In the genomic region with DNA sequence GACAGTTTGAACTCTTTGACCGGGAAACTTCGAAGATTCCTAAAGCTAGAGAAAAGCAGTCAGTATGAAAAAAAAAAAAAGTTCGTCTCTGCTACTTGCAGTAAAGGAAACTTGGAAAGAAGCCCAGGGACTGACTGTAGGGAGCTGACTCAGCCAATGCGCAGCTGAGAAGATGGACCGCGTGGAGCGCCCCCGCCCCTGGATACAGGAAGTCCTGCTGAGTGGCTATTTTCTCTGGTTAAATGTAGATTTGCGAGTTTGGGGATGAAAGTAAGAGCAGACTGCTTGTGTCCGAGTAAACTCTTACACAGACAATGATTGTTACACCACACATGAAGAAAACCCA, we compare ENCODE assay signal across 8 mouse cellular contexts. TPM values are rescaled to one million over a fixed set of nuclear protein-coding genes. Genes with fewer than 3 reads are reported as not detected.
DNase-seq lines count a peak whose midpoint lies in the region; ATAC-seq lines count a peak whose summit lies in the region.

No protein-coding gene starts in this region.

- peak; percentile 64 for ATAC-seq in forebrain, embryonic 15.5 days (replicated peaks)
- ATAC-seq in liver, embryonic 13.5 days (ENCODE audit: low read depth): 0 out of 2 replicates have a peak, but pooled peaks have one; percentile 39

- peak overlapping the region; percentile 3; the same call in 1 of the 2 replicates for H3K4me3 ChIP-seq in forebrain, embryonic 15.5 days
- peak overlapping the region; percentile 26; the same call in 1 of the 2 replicates for H3K4me3 ChIP-seq in liver, embryonic 13.5 days (replicated peaks)

- H3K4me1 ChIP-seq in forebrain, embryonic 15.5 days: peaks cover 16% of the 10 kb centered on the region
- peaks cover 19% of the 10 kb centered on the region for H3K4me1 ChIP-seq in liver, embryonic 13.5 days (replicated peaks)

- H3K4me2 ChIP-seq in forebrain, embryonic 15.5 days (replicated peaks): peak overlapping the region; percentile 25
- H3K4me2 ChIP-seq in liver, embryonic 13.5 days: peak overlapping the region; percentile 54

- peak overlapping the region; percentile 47 for H3K27ac ChIP-seq in forebrain, embryonic 15.5 days (replicated peaks)
- peak overlapping the region; percentile 70; the same call in 1 of the 2 replicates for H3K27ac ChIP-seq in liver, embryonic 13.5 days

- no peaks in the 10 kb centered on the region for H3K9me3 ChIP-seq in forebrain, embryonic 15.5 days
- H3K9me3 ChIP-seq in liver, embryonic 13.5 days (replicated peaks): no peaks in the 10 kb centered on the region

- no peaks in the 10 kb centered on the region for H3K27me3 ChIP-seq in forebrain, embryonic 15.5 days
- 0 out of 2 replicates have a peak, but pooled peaks cover 6% of the 10 kb centered on the region for H3K27me3 ChIP-seq in liver, embryonic 13.5 days

- DNase-seq in B cell, adult 2 months: peak; percentile 25 to 35
- DNase-seq in brain, adult 2 months (ENCODE audit: low read depth, low spot score): peak; percentile 93
- peak; percentile 87 to 91 for DNase-seq in heart, postnatal 10 days
- peak; percentile 86 to 92 for DNase-seq in kidney, postnatal 4 days
- DNase-seq in liver, embryonic 13.5 days: no peak
- DNase-seq in naive thymus-derived CD4-positive, alpha-beta T cell, adult 2 months (ENCODE audit: low read depth): peak; percentile 43
- DNase-seq in testis, postnatal 10 days (ENCODE audit: low spot score): peak; percentile 77

- WGBS in forebrain, embryonic 15.5 days: 3% methylated on average over 10 of the region's 10 CpGs
- 6% methylated on average over 10 of the region's 10 CpGs for WGBS in liver, embryonic 13.5 days (ENCODE audit: insufficient replicate concordance)

- intact Hi-C loops in heart, postnatal 10 days (cut with DNase I): loop anchor here (2.0 to 5.0 kb wide), 3 partner anchors 105 to 221 kb away; no protein-coding TSS in a partner anchor

- no peak overlapping the region for H3K9ac ChIP-seq in forebrain, embryonic 15.5 days (replicated peaks)
- no peak overlapping the region for H3K9ac ChIP-seq in liver, embryonic 13.5 days

- no peaks in the 10 kb centered on the region for H3K36me3 ChIP-seq in forebrain, embryonic 15.5 days
- H3K36me3 ChIP-seq in liver, embryonic 13.5 days: no peaks in the 10 kb centered on the region

RNA-seq across cellular contexts. Expression of a gene that starts 41.2 kb away (rescaled TPM):
- polyA plus RNA-seq in forebrain, embryonic 15.5 days (2015; fragmentation: Nextera tagmentation; extraction: Ambion mirVana): 0.11 TPM in 1 of 2 replicates, not detected in the other
- total RNA-seq in heart, postnatal 10 days (2021): under 1 TPM; 0.53 to 0.55 TPM
- polyA plus RNA-seq in liver, embryonic 13.5 days (2015; fragmentation: Nextera tagmentation; extraction: Ambion mirVana): 0.06 and 0.08 TPM in 2 replicates

RNA-seq across cellular contexts. Expression of a gene that starts 43.1 kb away (rescaled TPM):
- polyA plus RNA-seq in forebrain, embryonic 15.5 days (2015; fragmentation: Nextera tagmentation; extraction: Ambion mirVana): not detected in 2 replicates
- 1 to 10 TPM; 6.9 to 7.5 TPM for total RNA-seq in heart, postnatal 10 days (2021)
- polyA plus RNA-seq in liver, embryonic 13.5 days (2015; fragmentation: Nextera tagmentation; extraction: Ambion mirVana): not detected in 2 replicates
